ENCODE assay signal across 13 mouse cellular contexts in genomic region chr9:51994636-51995260, GRCm38 (mm10). TPM values are rescaled to one million over a fixed set of nuclear protein-coding genes. Genes with fewer than 3 reads are reported as not detected.
"Had no signal": no experiment of that assay in that cellular context is flagged by ENCODE, and none has a peak within 500 bp of the region (broad histone marks: within the 10 kb centered on the region; RNA-seq: fewer than 3 reads in every experiment).

No protein-coding gene starts in this region.

- H3K9me3 ChIP-seq: limb, embryonic 15.5 days; stomach, embryonic 15.5 days had no signal

- DNase-seq: layer of hippocampus, adult 9-11 months; layer of hippocampus, postnatal 36 days; lung, adult 2 months; lung, postnatal 36 days; right cerebral cortex, postnatal 14 days; thymus, adult 2 months; thymus, postnatal 25 days had no signal

- H3K27me3 ChIP-seq: limb, embryonic 15.5 days; midbrain, embryonic 13.5 days; neural tube, embryonic 12.5 days; stomach, embryonic 15.5 days had no signal

- ATAC-seq: lung, postnatal 0 days had no signal

- H3K9ac ChIP-seq: limb, embryonic 15.5 days; midbrain, embryonic 13.5 days; neural tube, embryonic 12.5 days; stomach, embryonic 15.5 days had no signal

- H3K36me3 ChIP-seq: limb, embryonic 15.5 days; midbrain, embryonic 13.5 days; neural tube, embryonic 12.5 days; stomach, embryonic 15.5 days had no signal

- H3K4me3 ChIP-seq: limb, embryonic 15.5 days; midbrain, embryonic 13.5 days; neural tube, embryonic 12.5 days; stomach, embryonic 15.5 days had no signal

- H3K4me2 ChIP-seq: limb, embryonic 15.5 days; midbrain, embryonic 13.5 days; neural tube, embryonic 12.5 days; stomach, embryonic 15.5 days had no signal

- H3K4me1 ChIP-seq: limb, embryonic 15.5 days; neural tube, embryonic 12.5 days had no signal

- H3K27ac ChIP-seq: limb, embryonic 15.5 days; midbrain, embryonic 13.5 days; neural tube, embryonic 12.5 days; stomach, embryonic 15.5 days had no signal

RNA-seq across cellular contexts. Expression of gene Fdx1, which starts 31.4 kb away (rescaled TPM):
- total RNA-seq: monocyte, adult 5-6 weeks had no signal
